Mouse (Mus musculus) midbrain, embryonic 13.5 days (tissue): ENCODE results near the gene Stum. TPM values are rescaled to one million over a fixed set of nuclear protein-coding genes. Genes with fewer than 3 reads are reported as not detected.

ENCODE experiments used
- ATAC-seq: fragments of 200-750 bp; cut with Nextera tagmentation; 2 replicates; pipeline ENCODE4 v1.8.0; 2017; ENCODE audit warnings: mild to moderate bottlenecking, moderate TSS enrichment, moderate library complexity
- H3K27ac ChIP-seq: fragments of 300-500 bp; sonication (generic); 2 replicates; pipeline ENCODE4 v1.5.1; 2015; ENCODE audit warnings: inconsistent platforms, mild to moderate bottlenecking, moderate library complexity
- H3K27me3 ChIP-seq: fragments of 300-500 bp; sonication (generic); 2 replicates; pipeline ENCODE4 v1.6.1; 2015; ENCODE audit warnings: mild to moderate bottlenecking, inconsistent platforms
- H3K36me3 ChIP-seq: fragments of 300-500 bp; sonication (generic); 2 replicates; pipeline ENCODE4 v1.6.1; 2015; ENCODE audit warnings: mild to moderate bottlenecking, inconsistent platforms
- H3K4me1 ChIP-seq: fragments of 300-500 bp; sonication (generic); replicated peaks from 2 replicates; pipeline ENCODE4 v1.6.1; 2015; ENCODE audit warnings: inconsistent platforms
- H3K4me2 ChIP-seq: fragments of 300-500 bp; sonication (generic); replicated peaks from 2 replicates; pipeline ENCODE4 v1.6.1; 2015; ENCODE audit warnings: moderate library complexity, mild to moderate bottlenecking, inconsistent platforms
- H3K4me3 ChIP-seq: fragments of 300-500 bp; sonication (generic); replicated peaks from 2 replicates; pipeline ENCODE4 v1.5.1; 2015; ENCODE audit warnings: mild to moderate bottlenecking, inconsistent platforms
- H3K9ac ChIP-seq: fragments of 300-500 bp; sonication (generic); replicated peaks from 2 replicates; pipeline ENCODE4 v1.6.1; 2015; ENCODE audit warnings: mild to moderate bottlenecking, inconsistent platforms
- H3K9me3 ChIP-seq: fragments of 300-500 bp; sonication (generic); 2 replicates; pipeline ENCODE4 v1.6.1; 2016; ENCODE audit warnings: mild to moderate bottlenecking, inconsistent platforms
- WGBS: fragments of 180-500 bp; shearing (Covaris S2); methylation state at CpG from one replicate; pipeline ENCODE4 v1.1.7; 2015; 5-methylcytosine and 5-hydroxymethylcytosine counted together
- polyA plus RNA-seq: library from polyadenylated mRNA; unstranded; fragments of >200 nt; fragmentation: Nextera tagmentation; extraction: Ambion mirVana; gene quantifications from 2 replicates; pipeline ENCODE4 v1.2.1, GENCODE M21; 2015

Stum gene
- polyA plus RNA-seq, 1 experiment from 2014 or later, result 1.7 TPM

DNA sequence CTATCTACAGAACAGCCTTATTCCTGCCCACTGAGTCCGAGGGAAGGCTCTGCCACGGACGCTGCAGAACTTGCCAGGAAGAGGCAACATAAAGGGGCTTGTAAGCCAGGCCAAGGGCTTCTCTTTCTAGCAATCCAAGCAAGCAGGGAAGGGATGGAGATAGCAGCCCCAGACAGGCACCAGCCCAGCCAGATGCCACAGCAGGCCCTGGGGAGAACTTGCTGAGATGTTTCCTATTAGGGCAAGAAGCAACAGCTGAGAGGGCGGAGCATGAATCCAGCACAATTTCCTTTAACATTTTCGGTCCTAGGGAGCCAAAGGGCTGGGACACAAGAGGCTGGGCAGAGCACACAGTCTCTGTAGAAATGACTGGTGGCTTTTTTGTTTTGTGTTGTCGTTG is 25.0 kb downstream of the Stum start:
- peaks cover 29% of the 10 kb centered on the region for H3K4me1 ChIP-seq
- no peak for ATAC-seq
- H3K4me3 ChIP-seq, result no peak overlapping the region
- H3K9ac ChIP-seq, result no peak overlapping the region
- WGBS, result 58% methylated on average over 6 of the region's 6 CpGs
- no peaks in the 10 kb centered on the region for H3K36me3 ChIP-seq
- H3K4me2 ChIP-seq, result no peak overlapping the region
- H3K27me3 ChIP-seq, result no peaks in the 10 kb centered on the region
- H3K9me3 ChIP-seq, result no peaks in the 10 kb centered on the region
- no peak overlapping the region for H3K27ac ChIP-seq

DNA sequence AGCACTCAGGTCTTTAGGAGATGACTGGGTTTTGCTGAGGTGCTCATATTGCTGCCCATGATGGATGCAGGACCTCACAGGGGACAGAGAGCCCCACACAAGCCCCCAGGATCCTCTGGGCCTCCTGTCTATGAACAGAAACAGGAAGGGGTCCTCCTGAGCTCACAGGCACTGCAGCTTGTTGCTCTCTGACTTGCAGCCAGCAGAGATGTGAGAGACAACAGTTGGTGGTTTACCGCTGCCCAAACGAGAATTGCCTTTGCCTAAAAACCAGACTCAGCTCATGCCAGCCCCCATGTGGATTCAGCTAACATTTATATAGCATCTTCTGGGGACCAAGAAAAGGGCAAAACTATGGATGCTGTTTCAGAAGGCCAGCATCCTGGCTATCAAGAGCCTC is 33.7 kb downstream of the Stum start:
- 75% methylated on average over 2 of the region's 2 CpGs for WGBS
- H3K27me3 ChIP-seq, result no peaks in the 10 kb centered on the region

DNA sequence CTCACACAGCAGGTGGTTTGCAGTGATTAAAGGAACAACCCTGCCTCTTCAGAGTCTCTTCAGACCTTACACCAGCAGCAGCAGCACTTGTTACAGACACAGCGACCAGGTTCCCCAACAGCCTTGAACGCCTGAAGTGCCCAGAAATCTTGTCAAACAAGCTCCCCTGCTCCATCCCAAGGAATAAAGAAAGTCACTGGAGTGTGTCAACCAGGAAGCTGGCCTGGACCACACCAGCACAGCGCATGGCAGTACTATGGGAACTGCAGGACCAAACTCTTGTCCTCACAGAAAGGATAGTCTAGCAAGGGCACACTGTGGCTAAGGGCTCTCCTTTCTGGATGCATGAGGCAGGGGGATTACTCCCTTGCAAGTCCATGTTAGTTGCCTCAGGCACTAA is 38.9 kb downstream of the Stum start:
- no peak overlapping the region for H3K4me3 ChIP-seq
- H3K4me2 ChIP-seq, result no peak overlapping the region
- ATAC-seq, result no peak
- no peaks in the 10 kb centered on the region for H3K36me3 ChIP-seq
- no peaks in the 10 kb centered on the region for H3K9me3 ChIP-seq
- WGBS, result 56% methylated on average over 3 of the region's 3 CpGs
- no peak overlapping the region for H3K27ac ChIP-seq
- H3K27me3 ChIP-seq, result no peaks in the 10 kb centered on the region
- H3K9ac ChIP-seq, result no peak overlapping the region
- H3K4me1 ChIP-seq, result no peaks in the 10 kb centered on the region

More for the DNA sequence above, 33.7 kb downstream of the Stum start:
- no peak overlapping the region for H3K9ac ChIP-seq
- no peak for ATAC-seq
- no peaks in the 10 kb centered on the region for H3K36me3 ChIP-seq
- no peaks in the 10 kb centered on the region for H3K4me1 ChIP-seq
- H3K27ac ChIP-seq, result no peak overlapping the region
- H3K4me3 ChIP-seq, result no peak overlapping the region
- no peaks in the 10 kb centered on the region for H3K9me3 ChIP-seq
- H3K4me2 ChIP-seq, result no peak overlapping the region

DNA sequence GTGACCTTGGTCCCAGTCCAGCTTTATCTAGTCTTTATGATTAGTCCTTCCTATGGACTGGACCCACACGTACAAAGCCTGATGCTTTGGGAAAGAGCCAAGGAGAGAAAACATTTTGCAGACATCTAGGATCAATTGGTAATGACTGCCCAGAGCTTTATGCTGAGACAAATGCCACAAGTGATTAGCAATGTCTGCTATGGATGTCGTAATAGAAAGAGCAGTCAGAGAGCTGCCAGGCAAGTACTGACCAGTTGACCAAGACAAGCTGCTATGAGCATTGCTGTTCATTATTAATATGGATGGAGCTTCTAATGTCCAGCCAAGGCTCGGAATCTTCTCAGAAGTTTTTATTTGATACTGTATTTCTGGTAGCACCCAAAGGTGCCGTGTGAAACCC is 43.8 kb downstream of the Stum start:
- Histone ChIP-seq H3K27ac (no peak overlapping the region), H3K27me3 (peaks cover 3% of the 10 kb centered on the region; the same call in 1 of the 2 replicates), H3K4me2 (no peak overlapping the region), H3K4me1 (peaks cover 5% of the 10 kb centered on the region), H3K9ac (no peak overlapping the region), H3K4me3 (no peak overlapping the region), H3K36me3 (no peaks in the 10 kb centered on the region), H3K9me3 (no peaks in the 10 kb centered on the region)
- 89% methylated on average over 4 of the region's 4 CpGs for WGBS
- ATAC-seq, result no peak

DNA sequence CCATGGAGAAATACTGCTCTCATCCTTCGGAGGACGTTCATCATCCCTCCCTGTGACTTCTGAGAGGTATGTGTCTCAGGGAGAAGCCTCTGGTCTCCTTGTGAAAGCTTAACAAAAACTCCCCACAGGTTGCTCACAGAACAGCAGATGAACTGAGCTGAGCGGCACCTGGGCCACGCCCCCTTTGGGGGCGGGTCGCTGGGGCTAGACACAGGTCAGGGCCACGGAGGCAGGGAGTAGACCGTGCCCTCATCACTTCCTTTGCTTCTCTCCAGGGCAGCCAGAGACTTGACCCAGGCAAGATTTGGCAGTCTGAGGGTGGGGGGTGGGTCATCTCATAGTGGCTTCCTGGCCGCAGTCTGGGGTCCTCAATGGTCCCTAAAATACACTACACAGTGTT is 48.4 kb downstream of the Stum start:
- Histone ChIP-seq H3K4me2 (no peak overlapping the region), H3K36me3 (no peaks in the 10 kb centered on the region), H3K9ac (no peak overlapping the region), H3K4me1 (peaks cover 24% of the 10 kb centered on the region), H3K9me3 (no peaks in the 10 kb centered on the region), H3K27ac (no peak overlapping the region), H3K4me3 (no peak overlapping the region), H3K27me3 (peaks cover 3% of the 10 kb centered on the region; the same call in 1 of the 2 replicates)
- 10% methylated on average over 9 of the region's 9 CpGs for WGBS
- ATAC-seq, result no peak

DNA sequence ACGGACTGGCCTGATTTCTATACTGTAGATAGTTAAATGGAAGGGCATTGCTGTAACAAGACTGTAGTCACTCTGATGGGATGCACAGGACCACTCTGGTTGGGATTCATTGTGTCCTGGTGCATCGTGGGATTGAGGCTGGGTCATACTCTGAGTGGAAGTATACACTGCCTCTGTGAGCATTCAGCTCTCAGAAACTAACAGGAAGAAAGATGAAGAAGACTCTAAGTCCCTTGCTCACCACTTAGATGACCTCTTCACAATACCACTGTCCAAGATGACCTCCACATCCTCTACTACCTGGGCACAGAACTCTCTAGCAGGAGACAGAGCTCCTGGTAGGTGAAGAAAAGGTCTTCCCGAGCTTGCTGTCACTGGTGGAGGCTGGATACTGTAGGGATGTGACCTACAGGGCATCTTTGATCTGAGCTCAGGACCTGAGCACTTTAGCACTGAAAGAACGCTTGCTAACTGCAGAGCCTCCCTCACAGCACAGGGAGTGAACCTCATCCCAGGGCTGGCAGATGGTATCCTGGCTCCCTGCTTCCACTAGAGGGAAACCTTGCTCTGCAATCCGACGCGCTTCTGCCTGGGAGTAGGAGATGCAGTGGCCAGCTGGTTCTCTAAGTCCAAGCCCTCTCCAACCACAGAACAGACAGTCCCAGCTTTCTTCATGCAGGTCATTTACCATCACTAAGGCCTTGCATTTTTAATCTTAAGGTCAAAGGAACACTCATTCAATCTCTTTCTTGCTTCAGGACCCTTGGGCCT is 49.3 kb downstream of the Stum start:
- H3K27ac ChIP-seq, result 0 out of 2 replicates have a peak overlapping the region, but pooled peaks have one; percentile 0
- no peak overlapping the region for H3K4me2 ChIP-seq
- peaks cover 3% of the 10 kb centered on the region; the same call in 1 of the 2 replicates for H3K27me3 ChIP-seq
- H3K9me3 ChIP-seq, result no peaks in the 10 kb centered on the region
- H3K4me1 ChIP-seq, result peaks cover 24% of the 10 kb centered on the region
- H3K4me3 ChIP-seq, result no peak overlapping the region
- no peaks in the 10 kb centered on the region for H3K36me3 ChIP-seq
- WGBS, result 19% methylated on average over 7 of the region's 7 CpGs
- 0 out of 2 replicates have a peak overlapping the region, but pooled peaks have one; percentile 2 for H3K9ac ChIP-seq
- peak; percentile 85 for ATAC-seq

DNA sequence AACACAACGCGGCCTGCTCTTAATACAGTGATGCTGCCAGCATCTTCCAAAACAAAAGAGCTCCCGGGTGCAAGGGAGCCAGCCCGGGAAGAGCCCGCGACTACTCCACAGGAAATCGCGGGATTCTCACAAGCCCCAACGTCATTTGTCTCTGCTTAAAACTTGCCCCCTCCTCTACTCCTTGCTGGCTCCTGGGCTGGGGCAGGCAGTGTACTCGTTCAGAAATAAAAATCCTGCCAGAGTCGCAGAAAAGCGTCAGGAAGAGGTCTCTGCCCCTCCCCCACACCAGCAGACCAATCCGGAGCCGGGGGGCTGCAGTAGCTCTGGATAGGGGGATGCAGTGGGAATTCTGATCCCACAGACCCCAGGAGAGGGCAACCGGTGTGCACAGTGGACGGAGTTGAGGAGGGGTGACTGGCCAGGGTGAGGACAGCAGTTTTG is 50.2 kb downstream of the Stum start:
- under 1% methylated on average over 16 of the region's 16 CpGs for WGBS
- H3K9me3 ChIP-seq, result no peaks in the 10 kb centered on the region

DNA sequence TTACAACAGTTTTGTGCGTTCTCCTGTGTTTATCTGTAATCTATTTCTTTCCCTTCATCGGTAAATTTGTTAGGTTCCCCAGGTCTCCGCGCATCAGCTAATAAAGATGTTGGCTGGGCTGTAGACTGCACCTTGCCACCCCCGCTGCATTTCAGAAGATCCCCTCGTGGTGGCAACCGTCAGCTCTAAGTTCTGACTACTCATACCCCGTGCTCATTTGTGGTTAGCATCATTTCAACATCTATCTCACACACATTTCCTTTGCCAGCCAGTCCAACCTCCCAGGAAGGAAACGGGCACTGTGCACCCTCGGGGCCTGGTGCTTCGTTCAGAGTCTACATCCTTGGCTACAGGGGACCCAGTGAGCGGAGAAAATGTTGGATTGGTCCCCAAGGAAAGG is 51.5 kb downstream of the Stum start:
- H3K9me3 ChIP-seq, result no peaks in the 10 kb centered on the region
- no peaks in the 10 kb centered on the region for H3K36me3 ChIP-seq
- 78% methylated on average over 12 of the region's 12 CpGs for WGBS
- peaks cover 29% of the 10 kb centered on the region for H3K4me1 ChIP-seq
- no peak overlapping the region for H3K4me2 ChIP-seq
- ATAC-seq, result no peak
- no peak overlapping the region for H3K9ac ChIP-seq
- H3K27ac ChIP-seq, result no peak overlapping the region
- H3K4me3 ChIP-seq, result no peak overlapping the region
- H3K27me3 ChIP-seq, result peaks cover 3% of the 10 kb centered on the region; the same call in 1 of the 2 replicates

More for the DNA sequence above, 50.2 kb downstream of the Stum start:
- peaks cover 3% of the 10 kb centered on the region; the same call in 1 of the 2 replicates for H3K27me3 ChIP-seq
- H3K4me2 ChIP-seq, result peak overlapping the region; percentile 65
- ATAC-seq, result peak; percentile 70
- H3K9ac ChIP-seq, result peak overlapping the region; percentile 64
- H3K27ac ChIP-seq, result peak overlapping the region; percentile 39
- no peaks in the 10 kb centered on the region for H3K36me3 ChIP-seq
- peak overlapping the region; percentile 41 for H3K4me3 ChIP-seq
- H3K4me1 ChIP-seq, result peaks cover 25% of the 10 kb centered on the region

DNA sequence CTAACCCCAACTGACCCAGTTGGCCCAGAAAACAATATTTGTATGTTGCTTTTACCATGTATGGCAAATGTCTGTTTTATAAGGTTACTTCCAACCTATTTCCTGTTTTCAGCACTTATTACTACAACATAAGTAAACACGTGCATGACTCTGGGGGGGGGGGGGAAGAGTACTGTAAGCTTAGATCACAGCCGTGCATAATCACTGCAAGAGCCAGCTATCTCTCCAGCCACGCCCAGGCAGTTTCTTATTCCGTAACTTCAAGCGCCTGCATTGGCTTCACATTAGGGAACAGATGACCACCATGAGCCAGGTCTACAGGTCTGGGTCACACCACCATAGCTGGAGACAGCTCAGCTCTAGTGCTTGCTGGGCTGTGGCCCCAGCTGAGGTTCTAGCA is 53.5 kb downstream of the Stum start:
- H3K27ac ChIP-seq, result no peak overlapping the region
- no peaks in the 10 kb centered on the region for H3K36me3 ChIP-seq
- WGBS, result 84% methylated on average over 5 of the region's 5 CpGs

DNA sequence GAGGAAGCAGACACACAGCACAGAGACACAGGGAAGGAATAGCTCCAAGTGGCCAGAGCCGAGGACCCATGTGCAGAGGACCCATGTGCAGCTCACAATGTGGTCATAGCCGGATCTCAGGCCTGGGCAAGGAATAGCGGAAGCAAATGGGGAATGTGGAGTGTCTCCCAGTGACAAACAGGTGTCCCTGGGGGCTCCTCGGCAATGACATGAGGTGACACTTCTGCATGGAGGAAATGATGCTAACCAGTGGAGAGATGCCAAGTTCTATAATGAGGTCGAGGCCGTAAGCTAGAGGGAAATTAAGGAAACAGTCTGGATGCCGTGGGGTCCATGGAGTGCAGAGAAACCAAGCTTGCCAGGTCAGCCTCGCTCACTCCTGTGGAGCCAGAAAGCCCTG is 54.4 kb downstream of the Stum start:
- no peak overlapping the region for H3K27ac ChIP-seq
- WGBS, result 81% methylated on average over 8 of the region's 8 CpGs

More for the DNA sequence above, 53.5 kb downstream of the Stum start:
- H3K4me3 ChIP-seq, result no peak overlapping the region
- ATAC-seq, result no peak
- H3K9me3 ChIP-seq, result no peaks in the 10 kb centered on the region
- H3K9ac ChIP-seq, result no peak overlapping the region
- no peak overlapping the region for H3K4me2 ChIP-seq
- no peaks in the 10 kb centered on the region for H3K27me3 ChIP-seq
- H3K4me1 ChIP-seq, result peaks cover 28% of the 10 kb centered on the region

DNA sequence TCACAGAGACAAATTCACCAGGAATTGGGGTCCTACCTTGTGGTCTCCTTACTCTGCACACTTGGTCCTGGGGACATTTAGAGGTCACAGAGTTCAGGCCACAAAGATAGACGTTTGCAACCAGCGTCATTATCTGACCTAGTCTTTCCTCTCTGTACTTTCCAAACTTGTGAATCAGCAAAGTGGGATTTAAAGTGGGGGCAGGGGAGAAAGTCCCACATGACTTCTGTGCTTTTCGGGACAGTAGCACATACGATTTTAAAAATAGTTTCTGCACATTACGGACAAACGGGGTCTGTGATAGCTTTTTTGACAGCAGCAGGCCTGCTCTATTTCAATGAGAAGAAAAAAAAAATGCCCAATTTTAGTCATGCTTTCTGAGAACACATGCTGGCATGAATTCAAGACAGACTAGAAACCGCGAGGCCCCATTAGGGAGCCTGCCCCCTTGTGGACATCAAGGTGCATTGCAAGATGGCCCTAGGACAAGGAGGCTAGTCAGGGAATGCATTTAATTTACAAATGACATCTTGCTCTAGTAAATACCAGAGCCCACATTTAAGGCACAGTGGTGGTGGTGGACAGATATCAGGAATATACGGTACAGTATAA is 55.1 kb downstream of the Stum start:
- Histone ChIP-seq H3K27ac (no peak overlapping the region), H3K4me2 (no peak overlapping the region), H3K4me3 (no peak overlapping the region), H3K27me3 (no peaks in the 10 kb centered on the region), H3K9ac (no peak overlapping the region), H3K4me1 (peaks cover 13% of the 10 kb centered on the region), H3K9me3 (no peaks in the 10 kb centered on the region), H3K36me3 (no peaks in the 10 kb centered on the region)
- no peak for ATAC-seq
- 37% methylated on average over 9 of the region's 9 CpGs for WGBS

More for the DNA sequence above, 54.4 kb downstream of the Stum start:
- H3K4me3 ChIP-seq, result no peak overlapping the region
- no peak for ATAC-seq
- no peaks in the 10 kb centered on the region for H3K36me3 ChIP-seq
- no peak overlapping the region for H3K9ac ChIP-seq
- no peak overlapping the region for H3K4me2 ChIP-seq
- no peaks in the 10 kb centered on the region for H3K9me3 ChIP-seq
- H3K27me3 ChIP-seq, result no peaks in the 10 kb centered on the region
- H3K4me1 ChIP-seq, result peaks cover 20% of the 10 kb centered on the region

DNA sequence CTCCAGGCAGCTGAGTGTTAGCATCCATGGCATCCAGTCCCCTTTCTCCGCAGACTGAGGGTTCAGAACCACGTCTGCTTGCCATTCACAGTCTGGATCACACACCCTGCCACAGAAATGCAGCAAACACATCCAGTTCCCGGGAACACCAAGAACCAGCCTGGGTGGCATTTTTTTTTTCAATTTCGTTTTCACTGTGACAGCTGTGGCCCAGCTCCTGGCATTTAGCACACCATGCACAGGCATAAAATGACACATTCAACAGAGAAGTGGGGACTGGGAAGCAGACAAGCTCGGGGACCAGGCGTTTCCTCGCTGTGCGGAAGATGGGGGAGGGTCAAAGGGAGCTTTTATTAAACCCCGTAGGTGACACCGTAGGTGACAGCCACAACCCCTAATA is 55.6 kb downstream of the Stum start:
- WGBS, result 67% methylated on average over 10 of the region's 10 CpGs
- Histone ChIP-seq H3K9ac (no peak overlapping the region), H3K4me2 (no peak overlapping the region), H3K4me1 (peaks cover 8% of the 10 kb centered on the region), H3K4me3 (no peak overlapping the region), H3K27me3 (no peaks in the 10 kb centered on the region), H3K36me3 (no peaks in the 10 kb centered on the region), H3K27ac (no peak overlapping the region), H3K9me3 (no peaks in the 10 kb centered on the region)
- ATAC-seq, result no peak
